Mouse (Mus musculus) retina, postnatal 7 days (tissue): ENCODE measurements around the gene Slc25a25.

ENCODE experiments used
- DNase-seq: peaks from one replicate; pipeline ENCODE4 v3.0.0-alpha.2; 2012; ENCODE audit warnings: low read depth, low spot score

The Slc25a25 gene

GRCm38 (mm10) chr2:32404663-32405062, 46.6 kb downstream of the Slc25a25 start:
- peak; percentile 98 for DNase-seq

GRCm38 (mm10) chr2:32396695-32397094, 54.5 kb downstream of the Slc25a25 start:
- DNase-seq, result no peak

GRCm38 (mm10) chr2:32395946-32396621, 55.2 kb downstream of the Slc25a25 start:
- peak; percentile 85 for DNase-seq

- DNase-seq, result peak; percentile 85
These were observed 55.7 kb downstream of the Slc25a25 start, which contains the start of gene Ptges2 for GRCm38 (mm10) chr2:32395484-32395945. TSS of gene Ptges2 (plus strand) at chr2:32395896.

GRCm38 (mm10) chr2:32394973-32395372, 56.3 kb downstream of the Slc25a25 start:
- DNase-seq, result no peak

- DNase-seq, result no peak
These were observed 59.2 kb downstream of the Slc25a25 start for GRCm38 (mm10) chr2:32392063-32392462.

- DNase-seq, result no peak
These were observed 60.4 kb downstream of the Slc25a25 start for GRCm38 (mm10) chr2:32390871-32391270.

- DNase-seq, result no peak
These were observed 62.1 kb downstream of the Slc25a25 start for GRCm38 (mm10) chr2:32389157-32389556.

GRCm38 (mm10) chr2:32387706-32388490, 63.3 kb downstream of the Slc25a25 start, which contains the start of gene Lcn2:
TSS of gene Lcn2 (minus strand) at chr2:32388252.
- DNase-seq, result no peak

- no peak for DNase-seq
These were observed 68.6 kb downstream of the Slc25a25 start for GRCm38 (mm10) chr2:32382689-32383088.

- peak; percentile 82 for DNase-seq
These were observed 69.4 kb downstream of the Slc25a25 start, which contains the start of gene 1110008P14Rik for GRCm38 (mm10) chr2:32381775-32382223. TSS of gene 1110008P14Rik (minus strand) at chr2:32381938.

- no peak for DNase-seq
These were observed 70.0 kb downstream of the Slc25a25 start for GRCm38 (mm10) chr2:32381141-32381774.

GRCm38 (mm10) chr2:32380001-32380500, 71.2 kb downstream of the Slc25a25 start:
- no peak for DNase-seq

- no peak for DNase-seq
These were observed 74.3 kb downstream of the Slc25a25 start for GRCm38 (mm10) chr2:32376963-32377362.

- no peak for DNase-seq
These were observed 75.8 kb downstream of the Slc25a25 start for GRCm38 (mm10) chr2:32375317-32375940.

GRCm38 (mm10) chr2:32374191-32374590, 77.1 kb downstream of the Slc25a25 start:
- no peak for DNase-seq

GRCm38 (mm10) chr2:32367315-32367714, 83.9 kb downstream of the Slc25a25 start:
- DNase-seq, result no peak
